Mouse (Mus musculus) layer of hippocampus, postnatal 25 days (tissue): Measurements from ENCODE around the gene Vmn1r191. TPM values are rescaled to one million over a fixed set of nuclear protein-coding genes. Genes with fewer than 3 reads are reported as not detected.
"Not testable (repeated sequence)": the region's sequence is repeated elsewhere in the genome, so short reads cannot be mapped to it uniquely, and the experiment has no call there.

Experiments used
- DNase-seq, 2 experiments: peaks; one replicate each; pipeline ENCODE4 v3.0.0; 2022; ENCODE audit warnings: mixed read lengths in 2 of 2, low spot score in 1 of 2; ENCODE audit errors: extremely low spot score in 1 of 2
- microRNA-seq, 2 experiments: library from miRNA; unstranded; fragments of <30 nt; microRNA quantifications; one replicate each; pipeline ENCODE4 v1.2.0; 2021
- total RNA-seq, 2 experiments: library from RNA; stranded (reverse); gene quantifications; 2 replicates each; pipeline ENCODE4 v1.2.3; 2021

Gene Vmn1r191
- not detected for total RNA-seq

DNA sequence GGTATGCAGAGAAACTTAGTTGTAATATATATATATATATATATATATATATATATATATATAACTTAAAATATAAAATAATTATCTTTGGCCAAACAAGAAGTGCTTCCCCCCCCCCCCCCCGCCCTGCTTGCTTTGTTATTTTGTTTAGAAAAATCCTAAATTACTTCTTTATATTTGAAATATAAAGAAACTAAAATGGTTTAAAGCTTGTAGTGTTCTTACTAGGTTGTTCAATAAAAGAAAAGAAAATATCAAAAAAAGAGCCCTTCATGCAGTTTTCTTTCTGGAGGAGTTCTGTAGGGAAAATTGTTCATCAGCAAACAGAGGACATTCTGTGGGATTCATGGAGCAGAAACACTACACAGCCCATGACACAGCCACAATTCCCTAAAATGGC lies at the start of gene Vmn1r191:
Gene Vmn1r191 (minus strand): TSS at position 101 of the 400 bp plus-strand sequence.
- no peak for DNase-seq

DNA sequence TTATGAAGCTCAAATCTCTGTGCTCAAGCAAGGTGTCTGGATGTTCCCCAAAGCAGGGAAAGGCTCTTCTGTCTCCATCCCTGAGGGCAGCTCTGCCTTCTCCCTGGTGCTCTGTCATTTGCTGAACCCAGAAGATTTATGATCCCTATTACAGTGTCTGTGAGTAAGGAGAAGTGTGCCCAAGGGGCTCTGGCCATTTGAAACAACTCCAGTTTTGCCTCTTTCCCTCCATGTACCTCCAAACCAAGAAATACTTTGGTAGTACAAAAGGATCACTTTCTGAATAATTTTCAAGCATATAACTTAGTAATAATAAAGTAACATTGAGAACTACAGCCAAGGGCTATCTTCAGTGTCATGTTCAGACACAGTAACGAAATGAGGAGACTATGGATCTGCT lies 39.3 kb upstream of the Vmn1r191 start, which contains the start of gene Vmn1r193:
Gene Vmn1r193 (minus strand): TSS at position 101 of the 400 bp plus-strand sequence.
- not testable (repeated sequence) for DNase-seq

DNA sequence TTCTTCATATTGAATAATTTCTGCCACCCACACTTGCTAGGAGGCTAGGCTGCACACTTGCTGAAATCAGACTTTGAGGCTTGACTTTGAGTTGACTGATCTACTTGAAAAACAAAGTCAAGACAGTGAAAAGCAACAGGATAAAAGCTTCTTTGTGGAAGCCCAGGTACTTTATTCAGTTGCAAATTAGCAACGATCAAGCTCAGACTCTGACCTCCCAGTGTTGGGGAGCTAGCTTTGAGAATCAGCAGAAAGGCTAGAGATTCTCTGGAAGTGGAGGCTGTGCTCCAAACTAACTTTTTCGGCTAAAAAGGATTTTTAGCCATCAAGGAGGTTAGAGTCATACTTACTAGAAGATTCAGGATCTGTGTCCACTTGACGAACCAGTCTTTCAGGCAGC lies 9.0 kb upstream of the Vmn1r191 start:
- not testable (repeated sequence) for DNase-seq

DNA sequence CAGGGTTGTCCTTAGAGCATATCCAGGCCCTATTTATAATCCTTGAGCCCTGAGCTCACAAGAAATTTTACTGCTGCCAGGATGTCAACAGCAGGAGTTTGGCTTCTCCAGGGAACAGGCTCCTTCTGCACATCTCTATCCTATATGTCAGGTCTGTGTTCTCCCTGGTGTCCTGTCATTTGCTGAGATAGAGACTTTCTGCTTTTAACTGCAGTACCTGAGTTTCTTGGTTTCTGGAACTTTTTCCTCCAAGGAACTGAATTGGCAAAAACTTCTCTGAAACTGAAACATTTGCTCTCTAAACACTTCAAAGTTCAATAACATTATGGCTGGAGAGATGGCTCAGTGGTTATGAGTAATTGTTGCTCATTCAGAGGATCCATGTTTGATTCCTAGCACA lies 7.3 kb upstream of the Vmn1r191 start, which contains the start of gene Vmn1r192:
Gene Vmn1r192 (minus strand): TSS at position 101 of the 400 bp plus-strand sequence.
- no peak for DNase-seq

DNA sequence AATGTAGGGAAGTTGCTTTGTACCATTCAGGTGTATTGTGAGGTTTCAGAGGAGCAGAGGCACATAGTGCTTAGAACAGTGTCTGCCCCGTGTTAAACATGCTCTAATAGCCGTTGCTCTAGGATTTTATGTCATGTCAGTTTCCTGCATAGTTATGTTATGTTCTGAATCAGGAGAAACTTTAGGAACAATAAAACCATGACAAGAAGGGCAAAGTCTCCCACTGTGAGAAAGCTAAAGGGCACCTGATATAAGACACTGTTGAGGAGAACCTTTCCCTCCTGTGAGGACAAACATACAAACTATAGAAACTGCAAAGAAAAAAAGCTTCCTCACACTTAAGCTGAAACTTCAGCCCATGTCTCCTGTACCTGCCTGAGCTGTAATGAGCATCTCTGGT lies 6.6 kb upstream of the Vmn1r191 start:
- no peak for DNase-seq

DNA sequence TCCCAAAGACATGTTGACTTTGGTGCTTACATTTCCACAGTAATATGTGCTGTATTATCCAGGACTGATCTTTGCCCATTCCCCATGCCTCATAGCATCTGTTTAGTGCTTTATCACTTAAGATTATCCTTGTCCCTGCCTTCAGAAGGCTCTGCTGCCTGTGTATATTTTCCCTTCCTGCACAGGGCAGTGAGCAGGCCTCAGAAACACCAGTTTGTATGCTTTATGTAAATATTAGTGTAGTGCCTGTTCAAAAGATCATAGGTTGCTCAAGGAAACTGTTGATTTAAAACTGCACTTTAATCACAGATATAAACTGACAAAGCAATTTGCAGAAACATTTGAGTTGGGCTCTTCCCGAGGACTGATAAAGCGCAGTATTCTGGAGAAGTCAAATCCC lies 5.5 kb upstream of the Vmn1r191 start:
- DNase-seq = no peak

DNA sequence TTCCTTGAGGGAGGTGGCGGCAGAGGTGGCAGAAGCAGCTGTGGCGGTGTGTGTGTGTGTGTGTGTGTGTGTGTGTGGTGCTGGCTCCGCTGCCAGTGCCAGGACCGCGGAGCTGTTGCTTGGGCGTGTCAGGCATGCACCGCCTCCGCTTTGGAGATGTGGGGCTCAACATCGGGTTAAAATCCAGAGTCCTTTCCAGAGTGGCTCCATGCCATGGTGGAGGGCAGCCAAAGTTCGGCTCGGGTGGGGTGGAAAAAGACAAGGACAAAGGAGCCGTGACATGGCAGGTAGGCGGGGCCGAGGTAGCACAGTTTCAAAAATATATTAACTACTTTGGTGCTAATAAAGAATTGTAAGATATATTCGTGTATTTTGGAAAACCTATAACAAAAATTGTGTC lies 15.4 kb downstream of the Vmn1r191 start:
- DNase-seq = no peak

DNA sequence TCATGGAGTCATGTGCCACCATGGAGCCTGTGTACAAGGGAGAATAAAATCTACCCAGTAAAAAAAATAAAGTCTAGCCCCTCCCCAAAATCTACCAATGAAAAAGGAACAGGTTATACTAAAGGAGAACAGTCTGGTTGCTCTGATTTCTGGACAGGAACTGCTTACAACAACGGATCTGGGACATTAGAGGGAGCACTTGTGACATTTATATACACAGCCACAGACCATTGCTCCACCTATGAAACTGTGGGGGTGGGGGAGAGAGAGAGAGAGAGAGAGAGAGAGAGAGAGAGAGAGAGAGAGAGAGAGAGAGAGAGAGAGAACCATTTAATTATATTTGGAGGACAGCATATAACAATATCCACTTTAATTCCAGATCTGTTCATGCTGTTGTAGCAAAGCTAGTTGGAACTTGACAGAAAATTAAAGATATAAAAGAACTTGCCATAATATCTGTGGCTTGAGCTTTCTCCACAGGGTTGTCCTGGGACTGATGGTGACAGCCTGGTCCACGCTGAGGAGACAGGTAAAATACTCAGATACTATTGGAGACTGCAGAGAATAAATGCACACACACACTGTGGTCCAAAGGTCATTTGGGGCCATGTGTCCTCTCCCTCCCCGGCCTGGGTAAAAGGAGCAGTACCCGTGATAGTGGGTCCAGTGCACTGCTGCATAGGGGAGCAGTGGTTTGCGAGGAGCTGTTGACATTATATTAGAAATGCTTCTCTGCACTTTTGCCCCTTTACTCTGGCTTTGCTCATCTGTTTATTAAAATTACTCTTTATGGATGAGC lies 47.1 kb downstream of the Vmn1r191 start:
- not testable (repeated sequence) for DNase-seq

Small RNAs within 50 kb of the gene (microRNA-seq; reads per million reads assigned to microRNA genes)
- gene Gm23282 (0 reads per million in 2 experiments), gene Gm25084 (0 reads per million in 2 experiments)

Other genes with a start within 250 kb of the Vmn1r191 start
- 1 to 10 TPM; 2.9 to 4.2 TPM for gene Zfp184, start 238.9 kb downstream of the Vmn1r191 start, total RNA-seq
- not detected for gene Pom121l2, start 202.8 kb downstream of the Vmn1r191 start, total RNA-seq
- gene Prss16, start 174.2 kb downstream of the Vmn1r191 start, total RNA-seq = under 1 TPM; 0.42 to 0.57 TPM
- gene Hist1h2ah, start 148.4 kb downstream of the Vmn1r191 start, total RNA-seq = 10 to 100 TPM; 22.3 to 38.6 TPM
- 10 to 100 TPM; 15.7 to 30.9 TPM for gene Hist1h2bk, start 148.1 kb downstream of the Vmn1r191 start, total RNA-seq
- gene Hist1h4i, start 142.6 kb downstream of the Vmn1r191 start, total RNA-seq = 10 to 100 TPM; 64.2 to 71.4 TPM
- gene Hist1h2ag, start 141.0 kb downstream of the Vmn1r191 start, total RNA-seq = 10 to 100 TPM in 1 of 2 experiments, 1 to 10 TPM in 1; 7.1 to 18.2 TPM
- 10 to 100 TPM; 15.1 to 18.5 TPM for gene Hist1h2bj, start 140.8 kb downstream of the Vmn1r191 start, total RNA-seq
- not detected for gene Vmn1r188, start 99.5 kb downstream of the Vmn1r191 start, total RNA-seq
- not detected for gene Vmn1r189, start 78.1 kb downstream of the Vmn1r191 start, total RNA-seq
- not detected for gene Vmn1r192, start 7.2 kb upstream of the Vmn1r191 start, total RNA-seq
- not detected for gene Vmn1r193, start 39.2 kb upstream of the Vmn1r191 start, total RNA-seq
- gene Vmn1r194, start 60.2 kb upstream of the Vmn1r191 start, total RNA-seq = not detected
- not detected for gene Vmn1r195, start 86.6 kb upstream of the Vmn1r191 start, total RNA-seq
- gene Vmn1r196, start 106.0 kb upstream of the Vmn1r191 start, total RNA-seq = not detected
- not detected for gene Vmn1r197, start 140.6 kb upstream of the Vmn1r191 start, total RNA-seq
- not detected for gene Vmn1r198, start 166.4 kb upstream of the Vmn1r191 start, total RNA-seq
- gene Vmn1r199, start 195.8 kb upstream of the Vmn1r191 start, total RNA-seq = not detected
- gene Vmn1r200, start 206.4 kb upstream of the Vmn1r191 start, total RNA-seq = not detected